Mouse (Mus musculus) liver, embryonic 14.5 days (tissue): Measurements from ENCODE around the gene Arhgap42.

Source experiments
- CTCF ChIP-seq: IDR thresholded peaks from 2 replicates; pipeline ENCODE4 v1.5.1; 2016; ENCODE audit warnings: antibody characterized with exemption, low read depth, control low read depth
- EP300 ChIP-seq: IDR thresholded peaks from 2 replicates; pipeline ENCODE4 v1.6.1; 2016; ENCODE audit warnings: antibody characterized with exemption, low read depth

- TF ChIP-seq CTCF: no peak
- no peak for TF ChIP-seq EP300
Observed at GRCm38 (mm10) chr9:9096761-9097160, 142.1 kb downstream of the Arhgap42 start.
